Mouse (Mus musculus) olfactory bulb, adult 2 months (tissue): Measurements from ENCODE around the gene Ankrd60. TPM values are rescaled to one million over a fixed set of nuclear protein-coding genes. Genes with fewer than 3 reads are reported as not detected.

Source experiments
- H3K27ac ChIP-seq: fragments of 200-500 bp; 2 replicates; pipeline ENCODE4 v1.5.1; 2012; ENCODE audit warnings: low read depth, low read length; ENCODE audit not compliant: insufficient read depth
- H3K4me1 ChIP-seq: fragments of 200-500 bp; 2 replicates; pipeline ENCODE4 v1.6.1; 2012; ENCODE audit warnings: low read length; ENCODE audit not compliant: control insufficient read depth, insufficient read depth
- H3K4me3 ChIP-seq: fragments of 200-500 bp; 2 replicates; pipeline ENCODE4 v1.5.1; 2012; ENCODE audit warnings: mild to moderate bottlenecking, low read depth, low read length, moderate library complexity; ENCODE audit not compliant: insufficient read depth
- CTCF ChIP-seq: fragments of 200-500 bp; IDR thresholded peaks from 2 replicates; pipeline ENCODE4 v1.5.1; 2012; ENCODE audit warnings: low read depth, mild to moderate bottlenecking, low read length, moderate library complexity; ENCODE audit not compliant: insufficient read depth
- POLR2A ChIP-seq: fragments of 200-500 bp; IDR thresholded peaks from 2 replicates; pipeline ENCODE4 v1.6.1; 2012; ENCODE audit warnings: mild to moderate bottlenecking, low read depth, low read length, moderate library complexity; ENCODE audit not compliant: insufficient read depth
- WGBS: fragments of 180-500 bp; shearing (Covaris S2); methylation state at CpG from one replicate; pipeline ENCODE4 v1.1.7; 2018; 5-methylcytosine and 5-hydroxymethylcytosine counted together
- polyA plus RNA-seq: library from polyadenylated mRNA; stranded (reverse); fragments of >200 nt; gene quantifications from 2 replicates; pipeline ENCODE4 v1.2.4, GENCODE M21; 2012; ENCODE audit warnings: low replicate concordance; ENCODE audit not compliant: missing spikeins, insufficient read depth, insufficient read length

The Ankrd60 gene
- polyA plus RNA-seq, 1 experiment: not detected

DNA sequence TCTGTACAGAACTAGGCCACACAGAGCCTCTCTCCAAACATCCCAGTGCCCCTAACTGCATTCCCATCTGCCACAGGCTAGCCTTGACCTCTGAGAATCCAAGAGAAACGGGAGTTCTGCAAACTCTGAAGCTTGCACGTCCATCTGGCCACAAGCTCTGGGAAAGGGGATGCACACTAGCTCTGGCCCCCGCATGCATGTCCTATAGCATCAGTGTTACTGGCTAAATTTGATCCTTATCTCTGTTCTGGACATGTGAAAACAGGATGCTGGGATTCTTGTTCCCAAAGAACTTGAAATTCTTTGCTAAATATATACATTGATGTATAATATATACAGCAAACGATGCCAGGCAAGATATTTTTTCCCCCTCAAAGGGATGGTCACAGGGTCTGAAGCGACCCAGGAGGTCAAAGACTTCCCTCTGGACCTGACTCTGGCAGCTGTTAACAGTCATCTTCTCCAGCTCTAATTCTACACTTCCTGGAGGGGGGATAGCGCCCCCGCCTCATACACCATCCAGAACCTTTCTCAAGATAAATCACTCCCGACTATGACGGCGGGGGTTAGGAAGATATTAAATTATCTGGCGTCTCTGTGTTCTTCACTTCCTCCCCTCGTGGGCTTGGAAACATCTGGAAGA, 19.3 kb downstream of the Ankrd60 start:
- Histone ChIP-seq H3K4me1 (no peaks in the 10 kb centered on the region), H3K27ac (no peak overlapping the region), H3K4me3 (no peak overlapping the region)
- 89% methylated on average over 12 of the region's 12 CpGs for WGBS
- TF ChIP-seq POLR2A (no peak), CTCF (no peak)

DNA sequence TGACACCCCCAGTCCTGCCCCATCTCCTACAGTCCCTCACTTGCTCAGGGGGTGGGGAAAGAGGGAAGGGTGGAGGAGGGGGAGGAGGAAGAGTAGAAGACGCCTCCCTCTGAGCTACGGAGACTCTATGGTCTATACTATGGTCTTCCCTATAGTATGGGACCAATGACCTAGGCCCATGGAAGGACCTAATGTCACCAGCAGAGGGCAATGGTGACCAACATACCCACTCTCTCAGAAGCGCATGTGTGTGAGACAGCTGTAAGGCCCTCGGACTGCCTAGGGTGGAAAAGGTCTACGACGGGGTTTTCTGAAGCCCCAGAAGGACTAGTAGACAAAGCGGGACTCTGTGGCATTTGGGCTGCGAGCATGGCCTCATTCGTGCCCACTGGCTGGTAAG, 24.3 kb downstream of the Ankrd60 start:
- Histone ChIP-seq H3K4me1 (no peaks in the 10 kb centered on the region), H3K4me3 (no peak overlapping the region), H3K27ac (no peak overlapping the region)
- 47% methylated on average over 9 of the region's 9 CpGs for WGBS
- TF ChIP-seq POLR2A (no peak), CTCF (no peak)

DNA sequence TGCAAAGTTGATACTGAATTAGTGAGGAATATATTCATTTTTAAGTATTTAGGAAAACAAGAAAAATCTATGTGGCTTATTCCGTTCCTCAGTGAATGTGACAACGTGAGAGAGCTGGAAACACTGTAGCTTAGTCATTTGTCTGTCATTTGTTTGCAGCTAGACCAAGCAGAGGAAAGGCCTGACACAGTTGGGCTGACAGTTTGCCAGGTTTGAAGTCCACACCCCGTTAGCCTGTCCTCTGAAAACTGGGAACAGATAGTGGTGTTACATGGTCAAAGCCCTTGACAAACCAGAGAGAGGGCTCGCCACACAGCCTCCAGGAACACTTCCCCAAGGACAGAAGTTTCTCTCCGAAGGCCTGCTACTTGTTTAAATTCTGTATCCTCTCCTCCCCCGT, 27.5 kb downstream of the Ankrd60 start:
- 88% methylated on average over 6 of the region's 6 CpGs for WGBS
- no peaks in the 10 kb centered on the region for H3K4me1 ChIP-seq
- TF ChIP-seq POLR2A: no peak
- TF ChIP-seq CTCF: no peak
- no peak overlapping the region for H3K27ac ChIP-seq
- H3K4me3 ChIP-seq: no peak overlapping the region

- Histone ChIP-seq H3K27ac (no peak overlapping the region), H3K4me3 (no peak overlapping the region), H3K4me1 (no peaks in the 10 kb centered on the region)
- 78% methylated on average over 10 of the region's 10 CpGs for WGBS
- TF ChIP-seq POLR2A: no peak
- no peak for TF ChIP-seq CTCF
These were observed 28.9 kb downstream of the Ankrd60 start for GRCm38 (mm10) chr2:173549236-173549635.

DNA sequence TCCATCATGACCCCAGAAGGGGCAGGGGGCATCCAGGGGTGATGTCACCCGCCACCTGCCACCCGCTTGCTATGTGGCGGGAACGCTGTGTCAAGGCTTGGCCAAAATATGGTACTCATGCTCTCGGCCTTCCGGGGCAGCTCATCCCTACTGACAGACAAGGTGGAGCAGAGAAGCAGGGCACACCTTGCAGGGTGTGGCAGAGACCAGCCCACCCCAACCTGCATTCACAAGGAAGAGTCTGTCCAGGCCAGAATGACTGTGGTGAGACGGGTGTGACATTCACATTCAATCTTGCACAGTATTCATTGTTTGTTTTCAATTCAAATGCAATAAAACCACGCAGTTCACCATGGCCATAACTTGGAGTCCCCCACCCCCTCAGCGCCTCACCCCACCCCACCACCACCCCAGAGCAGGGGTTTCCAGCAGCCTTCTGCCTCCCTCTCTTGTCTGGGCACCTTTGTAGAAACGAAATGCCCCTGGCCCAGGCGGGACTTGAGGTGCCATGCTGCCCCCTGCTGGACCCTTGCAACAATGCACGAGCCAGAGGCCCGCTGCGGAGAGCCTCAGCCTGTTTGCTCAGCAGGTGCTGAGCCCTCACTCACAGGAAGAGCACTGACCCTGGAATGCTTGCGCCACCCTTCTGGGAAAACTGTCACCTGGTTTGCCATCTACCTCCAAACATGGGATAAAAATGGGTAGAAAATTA, 32.0 kb downstream of the Ankrd60 start:
- 48% methylated on average over 15 of the region's 15 CpGs for WGBS
- H3K4me1 ChIP-seq: no peaks in the 10 kb centered on the region
- H3K4me3 ChIP-seq: no peak overlapping the region
- no peak overlapping the region for H3K27ac ChIP-seq
- no peak for TF ChIP-seq POLR2A
- TF ChIP-seq CTCF: peak; percentile 93

DNA sequence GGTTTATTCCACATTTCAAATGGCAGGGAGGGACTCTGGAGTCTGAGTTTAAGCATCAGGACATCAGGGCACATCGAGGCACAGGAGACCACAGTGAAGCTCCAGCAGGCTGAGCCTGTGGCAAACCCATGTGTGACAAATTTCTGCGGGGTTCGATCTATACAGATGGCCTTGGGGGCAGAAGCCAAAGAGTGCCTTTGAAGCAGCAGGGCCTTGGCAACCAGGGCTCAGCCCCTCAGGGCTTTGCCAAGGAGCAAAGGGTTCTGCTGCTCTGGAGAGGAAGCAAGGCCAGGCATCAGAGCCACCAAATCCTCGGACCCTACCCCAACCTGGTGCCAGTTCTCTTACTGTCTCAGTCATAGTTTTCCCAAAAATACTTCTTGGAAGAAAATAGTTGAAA, 35.4 kb downstream of the Ankrd60 start:
- no peak overlapping the region for H3K4me3 ChIP-seq
- TF ChIP-seq CTCF: no peak
- TF ChIP-seq POLR2A: no peak
- no peaks in the 10 kb centered on the region for H3K4me1 ChIP-seq
- no peak overlapping the region for H3K27ac ChIP-seq
- WGBS: 73% methylated on average over 4 of the region's 4 CpGs

- Histone ChIP-seq H3K27ac (no peak overlapping the region), H3K4me1 (no peaks in the 10 kb centered on the region), H3K4me3 (no peak overlapping the region)
- WGBS: 91% methylated on average over 4 of the region's 4 CpGs
- TF ChIP-seq CTCF (no peak), POLR2A (no peak)
These were observed 36.4 kb downstream of the Ankrd60 start for GRCm38 (mm10) chr2:173541748-173542147.

DNA sequence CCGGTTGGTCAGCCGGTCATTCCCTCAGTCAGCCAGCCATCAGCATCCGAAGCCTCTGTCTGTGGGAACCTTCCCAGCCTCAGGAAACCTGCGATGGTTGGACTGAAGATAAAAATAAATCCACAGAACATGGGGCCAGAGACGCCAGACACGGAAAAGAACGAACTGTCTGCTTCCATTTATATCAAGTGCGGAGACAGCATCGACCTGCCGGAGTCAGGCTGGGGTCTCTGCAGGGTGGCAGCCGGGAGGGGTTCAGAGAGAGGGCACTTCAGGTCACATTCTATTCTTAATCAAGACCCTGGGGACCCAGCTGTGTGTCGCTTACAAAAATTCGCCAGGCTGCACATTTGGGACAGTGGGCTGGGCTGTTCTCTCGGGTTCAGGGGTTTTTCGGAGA, 38.4 kb downstream of the Ankrd60 start:
- 81% methylated on average over 15 of the region's 15 CpGs for WGBS
- Histone ChIP-seq H3K4me3 (no peak overlapping the region), H3K4me1 (no peaks in the 10 kb centered on the region), H3K27ac (no peak overlapping the region)
- TF ChIP-seq CTCF (no peak), POLR2A (no peak)

DNA sequence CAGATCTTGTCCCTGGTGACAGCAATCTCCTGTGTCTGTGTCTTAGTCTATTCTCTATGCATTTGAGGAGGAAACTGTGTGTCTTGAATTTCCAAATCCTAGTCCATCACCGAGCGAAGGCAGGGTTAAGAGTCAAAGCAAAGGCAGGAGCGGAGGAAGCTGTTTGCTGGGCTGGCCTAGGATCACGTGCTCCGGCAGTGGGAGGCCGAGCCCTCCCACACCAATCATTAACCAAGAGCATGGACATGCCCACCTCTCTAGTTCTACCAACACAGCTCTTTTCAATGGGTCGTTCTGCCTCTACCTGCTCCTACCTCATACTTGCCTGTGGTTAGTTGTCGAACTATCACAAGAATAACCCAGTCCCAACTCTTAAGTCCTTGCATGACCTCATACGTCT, 42.3 kb downstream of the Ankrd60 start:
- Histone ChIP-seq H3K27ac (no peak overlapping the region), H3K4me3 (no peak overlapping the region), H3K4me1 (no peaks in the 10 kb centered on the region)
- TF ChIP-seq CTCF: no peak
- no peak for TF ChIP-seq POLR2A
- 98% methylated on average over 9 of the region's 9 CpGs for WGBS
